Mouse (Mus musculus) layer of hippocampus, adult 8-10 months (tissue): ENCODE measurements around the gene Neurl4. TPM values are rescaled to one million over a fixed set of nuclear protein-coding genes. Genes with fewer than 3 reads are reported as not detected.
"Not testable (repeated sequence)": the region's sequence is repeated elsewhere in the genome, so short reads cannot be mapped to it uniquely, and the experiment has no call there.

Experiments used
- DNase-seq, 2 experiments: peaks; one replicate each; pipeline ENCODE4 v3.0.0; 2022; ENCODE audit warnings: low spot score in 2 of 2
- total RNA-seq, 4 experiments: library from RNA; stranded (reverse); gene quantifications; 2 replicates each; pipeline ENCODE4 v1.2.4; 2022

Neurl4 gene
- 100 to 1,000 TPM in 3 of 4 experiments, 10 to 100 TPM in 1; 92.4 to 126 (median 112) TPM for total RNA-seq

DNA sequence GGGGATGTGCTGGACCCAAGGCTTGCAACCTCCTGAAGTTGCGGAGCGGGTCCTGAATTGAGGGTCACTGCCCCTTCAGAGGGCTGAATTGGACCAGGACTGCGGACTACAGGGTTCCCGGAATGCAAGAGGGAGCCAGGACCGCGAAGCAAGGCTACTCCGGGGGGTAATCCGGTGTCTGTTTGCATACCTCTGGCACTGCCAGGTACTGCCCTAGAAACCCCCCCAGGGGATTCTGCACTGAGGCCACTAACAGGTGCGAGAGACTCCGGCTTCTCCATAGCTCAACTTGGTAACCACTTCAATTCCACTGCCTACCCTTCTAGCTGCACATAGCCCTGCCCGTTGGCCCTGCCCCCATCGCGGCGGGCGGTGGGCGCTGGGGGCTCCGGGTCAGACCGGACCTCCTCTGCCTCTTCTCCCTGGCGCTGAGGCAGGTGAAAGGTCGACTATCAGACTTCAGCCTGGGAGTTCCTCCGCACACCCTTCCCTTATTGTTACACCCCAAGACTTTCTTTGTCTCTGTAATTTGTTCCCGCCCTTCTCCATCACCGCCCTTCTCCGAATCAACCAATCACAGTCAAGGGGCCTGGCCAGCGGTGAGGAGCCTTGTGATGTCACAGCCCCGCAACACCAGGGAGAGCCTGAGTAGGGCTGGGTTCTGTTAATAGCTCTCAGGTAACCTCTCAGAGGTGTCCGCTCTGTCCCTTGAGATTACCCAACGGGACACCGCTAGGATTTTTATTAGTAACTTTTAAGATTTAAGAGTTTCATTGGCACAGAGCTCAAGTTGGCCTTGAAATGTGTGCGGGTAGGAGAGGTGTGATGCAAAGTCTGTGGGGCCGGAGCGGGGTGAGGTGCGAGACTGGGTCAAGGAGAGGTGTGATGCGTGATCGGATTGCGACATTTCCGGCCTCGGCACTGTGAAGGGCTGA lies at the start of gene Neurl4, which contains the start of gene 2810408A11Rik:
Gene Neurl4 (plus strand): TSS at position 602 of the 935 bp plus-strand sequence.
Gene 2810408A11Rik (minus strand): TSS at position 517 of the 935 bp plus-strand sequence.
- DNase-seq: peak; percentile 86 to 90

DNA sequence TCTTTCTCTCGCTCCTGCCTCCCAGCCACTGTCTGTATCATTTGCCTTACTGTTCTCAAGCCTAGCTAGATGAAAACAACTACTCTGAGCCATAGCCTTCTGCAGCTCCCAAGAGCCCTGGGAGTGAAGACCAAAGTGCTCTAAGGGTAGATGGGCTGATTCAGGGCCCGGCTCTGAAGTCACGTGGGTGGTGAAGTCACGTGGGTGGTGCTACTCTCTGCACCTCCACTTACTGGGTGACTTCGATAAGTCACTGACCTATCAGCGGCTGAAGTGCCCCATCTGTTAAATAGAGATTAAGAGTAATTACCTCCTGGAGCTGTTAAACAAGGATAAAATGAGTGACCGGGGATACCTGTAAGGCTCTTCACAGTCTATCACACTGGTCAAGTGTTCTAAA lies 46.9 kb upstream of the Neurl4 start:
- DNase-seq: no peak

DNA sequence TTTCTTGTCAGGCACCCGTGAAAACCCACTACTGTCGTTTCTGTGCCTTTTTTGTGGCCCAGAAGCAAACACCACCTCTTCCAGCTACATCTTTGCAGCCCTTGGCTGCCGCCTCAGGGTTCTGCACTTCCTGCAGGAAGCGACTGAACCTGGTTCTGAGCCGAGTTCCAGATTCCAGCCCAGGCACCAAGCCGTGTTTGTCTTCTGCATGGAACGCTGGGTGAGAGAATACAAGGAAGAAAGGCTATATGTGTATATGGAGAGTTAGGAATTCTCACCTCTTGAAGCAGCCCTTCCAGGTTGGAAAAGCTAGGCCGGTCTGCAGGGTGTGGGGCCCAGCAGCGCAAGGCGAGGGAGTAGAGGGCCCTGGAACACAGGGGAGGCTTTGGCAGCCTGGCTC lies 46.2 kb upstream of the Neurl4 start:
- DNase-seq: no peak

DNA sequence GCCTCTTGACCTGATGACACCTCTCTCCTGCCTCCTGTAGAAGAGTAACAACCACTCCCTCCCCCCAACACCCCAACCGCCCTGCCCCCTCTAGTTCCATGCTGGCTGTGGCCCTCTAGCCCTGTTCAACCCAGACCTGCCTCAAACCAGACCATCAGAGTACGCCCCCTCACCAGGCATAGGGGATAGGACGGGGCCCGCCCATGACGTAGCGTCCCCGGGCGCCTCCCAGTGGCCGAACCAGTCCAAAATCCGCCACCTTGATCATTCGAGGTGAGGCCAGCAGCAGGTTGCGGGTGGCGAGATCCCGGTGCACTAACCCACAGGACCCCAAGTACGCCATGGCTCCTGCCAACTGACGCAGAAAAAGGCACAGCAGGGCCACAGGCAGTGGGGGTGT lies 45.5 kb upstream of the Neurl4 start:
- no peak for DNase-seq

DNA sequence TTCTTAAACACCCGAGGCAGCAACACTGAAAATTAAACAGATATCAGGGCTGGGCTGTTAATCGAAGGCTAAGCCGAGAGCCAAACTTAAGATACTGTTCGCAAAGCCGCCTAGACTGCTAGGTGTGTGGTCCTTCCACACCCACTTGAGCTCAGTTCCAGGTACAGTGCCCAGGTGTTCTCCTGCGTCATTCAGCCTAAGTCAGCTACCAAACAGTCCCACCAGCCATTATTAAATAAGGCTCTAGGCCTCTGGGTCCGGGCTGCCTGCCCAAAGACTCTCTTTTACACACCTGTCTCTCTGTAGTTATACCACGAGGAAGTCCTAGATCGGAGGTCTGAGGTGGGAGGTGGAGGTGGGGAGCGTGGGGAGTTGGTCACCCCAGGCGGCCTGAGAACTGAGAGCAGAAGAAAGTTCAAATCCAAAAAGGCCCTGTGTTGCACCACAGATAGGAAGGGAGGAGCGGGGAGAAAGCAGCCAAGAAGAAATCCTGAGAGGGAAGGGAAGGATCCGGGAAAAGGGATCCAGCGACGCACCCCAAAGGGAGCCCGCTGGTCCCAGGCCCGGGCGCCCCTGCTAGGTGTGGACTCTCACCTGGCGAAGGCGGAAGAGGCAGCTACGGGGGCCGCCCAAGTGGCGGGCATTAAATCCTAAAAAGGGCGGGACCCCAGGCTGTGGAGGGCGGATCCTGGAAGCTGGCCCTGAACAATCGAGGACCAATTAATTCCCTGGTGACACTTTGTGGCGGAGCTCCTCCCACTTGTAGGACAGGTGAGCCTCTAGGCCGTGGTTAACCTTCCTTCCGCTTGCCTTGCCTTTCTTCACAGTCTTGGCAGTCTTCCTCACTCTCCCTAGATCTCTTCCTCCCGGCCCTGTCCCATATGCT lies 42.5 kb upstream of the Neurl4 start, which contains the start of gene Tnk1:
Gene Tnk1 (minus strand): TSS at position 618 of the 886 bp plus-strand sequence.
- no peak for DNase-seq

DNA sequence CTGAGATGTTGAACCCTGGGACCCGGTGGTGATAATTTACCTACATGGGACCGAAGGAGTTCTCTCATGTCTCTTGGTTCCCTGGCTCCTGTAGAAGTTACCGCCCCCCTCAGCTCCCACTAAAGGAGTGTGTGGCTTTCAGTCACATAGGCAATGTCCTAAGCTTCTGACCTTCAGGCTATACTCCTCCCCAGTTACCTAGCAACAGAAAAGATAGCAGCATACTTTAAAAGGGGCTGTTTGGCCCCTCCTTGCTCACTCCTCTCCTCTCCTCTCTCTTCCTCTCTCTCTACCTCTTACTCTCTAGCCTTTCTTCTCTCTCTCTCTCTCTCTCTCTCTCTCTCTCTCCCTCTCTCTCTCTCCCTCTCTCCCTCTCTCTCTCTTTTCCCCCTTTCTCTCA lies 37.1 kb upstream of the Neurl4 start:
- DNase-seq: not testable (repeated sequence)

DNA sequence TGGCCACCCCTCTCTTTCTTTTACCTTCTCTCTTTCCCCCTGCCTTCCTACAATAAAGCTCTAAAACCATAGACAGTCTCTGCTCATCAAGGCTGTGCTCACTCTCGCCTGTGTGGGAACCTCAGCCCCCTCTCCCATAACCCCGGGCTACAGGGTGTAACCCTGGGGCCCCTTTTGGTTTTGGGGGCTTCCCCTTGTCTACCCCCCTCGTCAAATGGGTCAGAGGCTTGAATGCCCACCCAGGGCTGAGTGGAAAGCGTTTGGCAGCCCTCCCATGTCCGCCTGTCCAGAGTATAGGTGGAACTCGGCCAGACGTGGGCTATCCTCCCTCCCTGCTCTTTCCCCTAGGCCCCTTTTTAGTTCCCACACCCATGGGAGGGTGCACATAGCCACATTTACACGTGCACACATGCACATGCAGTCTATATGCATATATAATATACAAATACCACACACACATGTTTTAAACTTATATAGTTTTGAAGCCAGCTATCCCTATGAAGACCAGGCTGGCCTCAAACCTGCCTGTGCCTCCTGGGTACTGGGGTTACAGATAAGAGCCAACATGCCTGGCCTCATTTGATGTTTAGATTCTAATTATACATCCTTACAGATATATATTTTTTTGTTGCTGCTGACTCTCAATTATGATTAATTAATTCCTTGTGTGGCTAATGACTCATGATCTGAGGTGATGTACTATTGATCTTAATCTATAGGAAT lies 36.6 kb upstream of the Neurl4 start:
- no peak for DNase-seq

GRCm38 (mm10) chr11:69865561-69865960 lies 35.3 kb upstream of the Neurl4 start:
- DNase-seq: no peak

GRCm38 (mm10) chr11:69867335-69867734 lies 33.5 kb upstream of the Neurl4 start:
- DNase-seq: no peak

GRCm38 (mm10) chr11:69870289-69871069 lies 30.4 kb upstream of the Neurl4 start:
- no peak for DNase-seq

DNA sequence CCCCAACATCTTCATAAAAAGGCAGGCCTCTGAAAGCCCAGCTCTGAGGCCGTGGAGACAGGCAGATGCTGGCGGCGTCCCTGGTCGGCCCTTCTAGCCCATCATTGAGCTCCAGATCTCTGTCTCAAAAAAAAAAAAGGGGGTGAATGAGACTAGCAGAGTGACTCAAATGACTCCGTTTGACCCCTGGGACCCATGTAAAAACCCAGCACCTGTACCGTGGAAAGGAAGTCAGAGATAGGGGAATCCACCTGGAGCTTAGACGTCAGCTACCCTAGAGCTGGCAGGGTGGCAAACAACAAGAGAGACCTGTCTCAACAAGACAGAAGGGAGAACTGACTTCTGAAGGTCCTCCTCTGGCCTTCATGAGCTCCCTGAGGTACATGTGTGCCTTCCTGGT lies 29.1 kb upstream of the Neurl4 start:
- DNase-seq: no peak

DNA sequence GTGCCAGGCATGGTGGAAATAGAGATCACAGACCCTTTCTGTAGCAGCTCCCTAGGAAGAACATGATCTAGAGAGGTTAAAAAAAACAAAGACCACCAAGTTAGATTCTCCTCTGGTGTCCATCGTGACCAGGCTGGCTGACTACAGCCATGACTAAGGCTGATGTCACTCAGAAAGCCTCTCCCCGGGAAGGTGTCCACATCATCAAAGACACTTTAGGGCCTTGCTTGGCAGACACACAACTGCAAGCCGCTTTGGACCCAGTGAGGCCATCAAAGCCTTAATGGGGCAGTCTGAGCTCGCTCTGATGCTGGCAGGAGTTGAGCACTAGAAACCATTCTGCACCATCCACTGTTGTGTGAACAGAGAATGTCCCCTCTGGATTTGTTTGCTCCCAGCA lies 28.4 kb upstream of the Neurl4 start:
- DNase-seq: no peak

- peak in 1 of 2 experiments; percentile 39 for DNase-seq
Observed at GRCm38 (mm10) chr11:69876186-69876585, 24.7 kb upstream of the Neurl4 start.

GRCm38 (mm10) chr11:69876867-69877266 lies 24.0 kb upstream of the Neurl4 start:
- DNase-seq: peak; percentile 62 to 78

GRCm38 (mm10) chr11:69877878-69878277 lies 23.0 kb upstream of the Neurl4 start, which contains the start of gene Tmem95:
Tmem95 (minus strand) TSS chr11:69878018.
- DNase-seq: no peak

DNA sequence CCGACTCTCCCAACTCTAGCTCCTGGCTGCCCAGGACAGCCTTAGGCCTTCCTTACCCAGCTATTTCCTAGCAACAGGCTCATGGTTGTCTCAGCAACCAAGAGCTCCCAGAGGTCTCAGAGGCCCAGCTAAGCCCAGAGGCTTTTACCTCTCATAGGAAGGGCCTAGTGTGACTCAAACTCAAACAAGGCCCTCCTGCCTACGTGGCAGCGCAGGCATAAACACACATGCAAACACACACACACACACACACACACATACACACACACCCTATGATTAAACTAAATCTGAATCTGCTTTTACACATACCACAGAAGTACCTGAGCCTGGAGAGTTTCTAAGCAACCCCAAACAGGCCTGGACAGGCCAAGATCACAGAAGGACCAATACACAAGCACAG lies 22.5 kb upstream of the Neurl4 start:
- DNase-seq: no peak

- DNase-seq: no peak
Observed at GRCm38 (mm10) chr11:69878952-69879351, 21.9 kb upstream of the Neurl4 start.

- DNase-seq: no peak
Observed at GRCm38 (mm10) chr11:69879711-69880110, 21.2 kb upstream of the Neurl4 start.

DNA sequence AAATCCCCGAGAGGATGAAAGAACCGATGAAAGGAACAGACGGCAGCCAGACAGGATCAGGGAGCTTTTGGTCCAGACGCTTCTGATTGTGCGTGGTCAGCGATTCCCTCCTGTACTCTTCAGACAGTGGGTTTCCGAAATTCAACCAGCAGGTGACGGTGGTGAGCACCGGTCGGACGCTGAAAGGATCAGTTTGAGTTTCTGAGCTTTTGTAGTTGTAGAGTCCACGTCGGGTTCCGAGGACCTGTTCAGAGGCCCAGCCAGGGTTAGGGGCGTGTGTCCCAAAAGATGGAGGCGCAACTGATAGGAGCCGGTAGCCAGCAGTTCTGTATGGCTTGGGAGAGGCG lies 20.4 kb upstream of the Neurl4 start:
- DNase-seq: no peak

DNA sequence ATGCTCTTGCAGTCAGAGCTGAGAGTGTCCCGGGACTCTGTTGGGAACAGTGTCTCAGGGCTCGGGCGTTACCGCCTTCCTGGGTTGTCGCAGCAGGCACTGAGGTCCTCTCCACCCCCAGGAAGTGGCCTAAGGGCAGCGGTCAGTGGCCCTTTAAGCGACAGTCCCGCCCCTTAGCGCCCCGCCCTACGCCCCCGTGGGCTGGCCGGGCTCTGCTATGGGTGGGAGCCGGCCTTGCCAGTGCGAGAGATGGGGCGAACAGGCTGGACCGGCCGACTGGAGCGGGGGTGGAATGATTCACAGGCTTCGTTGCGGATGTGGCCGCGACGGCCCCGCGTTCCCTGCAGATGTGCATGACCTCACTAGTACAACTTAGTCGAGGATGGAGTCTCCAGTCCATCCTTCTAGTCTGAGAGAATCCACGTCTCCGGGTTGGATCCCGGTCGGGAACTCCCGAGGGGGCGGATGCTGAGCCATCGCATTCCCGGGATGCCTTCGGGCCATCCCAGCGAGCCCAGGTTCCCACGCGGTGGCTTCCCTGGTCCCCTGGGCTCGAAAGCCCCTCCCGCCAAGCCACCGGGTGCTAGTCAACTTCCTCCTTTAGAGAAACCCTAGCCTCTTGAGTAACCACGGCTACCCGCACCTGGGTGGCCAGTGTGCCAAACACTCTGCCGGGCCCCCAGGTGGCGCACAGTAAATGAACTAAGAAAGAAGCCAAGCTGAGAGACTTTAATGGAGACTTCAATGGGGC lies 19.8 kb upstream of the Neurl4 start, which contains the start of gene Kctd11:
Gene Kctd11 (minus strand): TSS at position 554 of the 751 bp plus-strand sequence.
- DNase-seq: peak; percentile 50 to 53
